Mouse (Mus musculus) embryonic facial prominence, embryonic 10.5 days (tissue): Measurements from ENCODE around the gene Plxna1. TPM values are rescaled to one million over a fixed set of nuclear protein-coding genes. Genes with fewer than 3 reads are reported as not detected.

Source experiments
- DNase-seq: peaks from one replicate; pipeline ENCODE4 v3.0.0-alpha.2; 2017; ENCODE audit warnings: low spot score
- H3K27ac ChIP-seq: fragments of 300-500 bp; sonication (generic); replicated peaks from 2 replicates; pipeline ENCODE4 v1.5.1; 2016; ENCODE audit warnings: mild to moderate bottlenecking
- H3K27me3 ChIP-seq: fragments of 300-500 bp; sonication (generic); replicated peaks from 2 replicates; pipeline ENCODE4 v1.6.1; 2016; ENCODE audit warnings: low read depth, mild to moderate bottlenecking; ENCODE audit not compliant: poor library complexity, severe bottlenecking
- H3K36me3 ChIP-seq: fragments of 300-500 bp; sonication (generic); replicated peaks from 2 replicates; pipeline ENCODE4 v1.6.1; 2016; ENCODE audit warnings: mild to moderate bottlenecking, moderate library complexity
- H3K4me1 ChIP-seq: fragments of 300-500 bp; sonication (generic); 2 replicates; pipeline ENCODE4 v1.6.1; 2016
- H3K4me3 ChIP-seq: fragments of 300-500 bp; sonication (generic); 2 replicates; pipeline ENCODE4 v1.5.1; 2016; ENCODE audit warnings: mild to moderate bottlenecking, moderate library complexity
- H3K9me3 ChIP-seq: fragments of 300-500 bp; sonication (generic); 2 replicates; pipeline ENCODE4 v1.6.1; 2016; ENCODE audit warnings: mild to moderate bottlenecking
- WGBS: fragments of 180-500 bp; shearing (Covaris S2); methylation state at CpG from one replicate; pipeline ENCODE4 v1.1.7; 2016; 5-methylcytosine and 5-hydroxymethylcytosine counted together
- polyA plus RNA-seq: library from polyadenylated mRNA; unstranded; fragments of >200 nt; fragmentation: Nextera tagmentation; extraction: Ambion mirVana; gene quantifications from 2 replicates; pipeline ENCODE4 v1.2.1, GENCODE M21; 2016

Gene Plxna1
- polyA plus RNA-seq, 1 experiment from 2014 or later: 24.9 TPM

- Histone ChIP-seq H3K27me3 (no peaks in the 10 kb centered on the region), H3K4me3 (no peak overlapping the region), H3K36me3 (no peaks in the 10 kb centered on the region), H3K27ac (no peak overlapping the region), H3K4me1 (peaks cover 36% of the 10 kb centered on the region), H3K9me3 (peaks cover 5% of the 10 kb centered on the region; the same call in 1 of the 2 replicates)
- 53% methylated on average over 9 of the region's 9 CpGs for WGBS
- DNase-seq: no peak
These were observed 52.2 kb downstream of the Plxna1 start for GRCm38 (mm10) chr6:89310236-89310635.

- H3K27ac ChIP-seq: no peak overlapping the region
- peak; percentile 26 for DNase-seq
- H3K36me3 ChIP-seq: no peaks in the 10 kb centered on the region
- peaks cover 28% of the 10 kb centered on the region for H3K4me1 ChIP-seq
- H3K27me3 ChIP-seq: no peaks in the 10 kb centered on the region
- no peak overlapping the region for H3K4me3 ChIP-seq
- H3K9me3 ChIP-seq: peaks cover 5% of the 10 kb centered on the region; the same call in 1 of the 2 replicates
- 74% methylated on average over 6 of the region's 6 CpGs for WGBS
These were observed 54.0 kb downstream of the Plxna1 start for GRCm38 (mm10) chr6:89308213-89308973.

- DNase-seq: no peak
- H3K4me1 ChIP-seq: peaks cover 11% of the 10 kb centered on the region
- no peaks in the 10 kb centered on the region for H3K27me3 ChIP-seq
- H3K9me3 ChIP-seq: peaks cover 5% of the 10 kb centered on the region; the same call in 1 of the 2 replicates
- 78% methylated on average over 3 of the region's 3 CpGs for WGBS
- no peak overlapping the region for H3K4me3 ChIP-seq
- H3K36me3 ChIP-seq: no peaks in the 10 kb centered on the region
- H3K27ac ChIP-seq: no peak overlapping the region
These were observed 57.9 kb downstream of the Plxna1 start for GRCm38 (mm10) chr6:89304375-89305058.

GRCm38 (mm10) chr6:89299818-89300217 lies 62.6 kb downstream of the Plxna1 start:
- Histone ChIP-seq H3K36me3 (no peaks in the 10 kb centered on the region), H3K9me3 (no peaks in the 10 kb centered on the region), H3K4me3 (no peak overlapping the region), H3K4me1 (peaks cover 6% of the 10 kb centered on the region; the same call in 1 of the 2 replicates), H3K27me3 (no peaks in the 10 kb centered on the region), H3K27ac (no peak overlapping the region)
- DNase-seq: no peak
- WGBS: 78% methylated on average over 9 of the region's 9 CpGs

GRCm38 (mm10) chr6:89296909-89297695 lies 65.3 kb downstream of the Plxna1 start:
- no peak overlapping the region for H3K27ac ChIP-seq
- no peaks in the 10 kb centered on the region for H3K36me3 ChIP-seq
- H3K27me3 ChIP-seq: no peaks in the 10 kb centered on the region
- no peaks in the 10 kb centered on the region for H3K9me3 ChIP-seq
- no peak for DNase-seq
- H3K4me3 ChIP-seq: no peak overlapping the region
- WGBS: 61% methylated on average over 15 of the region's 15 CpGs
- H3K4me1 ChIP-seq: peaks cover 12% of the 10 kb centered on the region

GRCm38 (mm10) chr6:89296001-89296709 lies 66.3 kb downstream of the Plxna1 start:
- Histone ChIP-seq H3K27me3 (no peaks in the 10 kb centered on the region), H3K36me3 (no peaks in the 10 kb centered on the region), H3K27ac (no peak overlapping the region), H3K9me3 (no peaks in the 10 kb centered on the region), H3K4me3 (no peak overlapping the region), H3K4me1 (peaks cover 21% of the 10 kb centered on the region)
- no peak for DNase-seq
- WGBS: 87% methylated on average over 8 of the region's 8 CpGs

GRCm38 (mm10) chr6:89294621-89295020 lies 67.8 kb downstream of the Plxna1 start:
- 63% methylated on average over 1 of the region's 1 CpGs for WGBS
- Histone ChIP-seq H3K4me3 (no peak overlapping the region), H3K27me3 (no peaks in the 10 kb centered on the region)

GRCm38 (mm10) chr6:89291494-89291893 lies 70.9 kb downstream of the Plxna1 start:
- Histone ChIP-seq H3K27ac (peak overlapping the region; percentile 57), H3K4me1 (peaks cover 34% of the 10 kb centered on the region), H3K36me3 (no peaks in the 10 kb centered on the region), H3K4me3 (no peak overlapping the region), H3K9me3 (no peaks in the 10 kb centered on the region), H3K27me3 (no peaks in the 10 kb centered on the region)
- DNase-seq: no peak
- 24% methylated on average over 7 of the region's 7 CpGs for WGBS

More at GRCm38 (mm10) chr6:89294621-89295020, 67.8 kb downstream of the Plxna1 start:
- Histone ChIP-seq H3K27ac (no peak overlapping the region), H3K36me3 (no peaks in the 10 kb centered on the region), H3K4me1 (peaks cover 23% of the 10 kb centered on the region), H3K9me3 (no peaks in the 10 kb centered on the region)
- no peak for DNase-seq

GRCm38 (mm10) chr6:89288156-89288555 lies 74.3 kb downstream of the Plxna1 start:
- no peak overlapping the region for H3K4me3 ChIP-seq
- H3K27ac ChIP-seq: no peak overlapping the region
- peaks cover 4% of the 10 kb centered on the region; the same call in 1 of the 2 replicates for H3K9me3 ChIP-seq
- H3K27me3 ChIP-seq: no peaks in the 10 kb centered on the region
- H3K4me1 ChIP-seq: peaks cover 43% of the 10 kb centered on the region
- DNase-seq: no peak
- 27% methylated on average over 6 of the region's 6 CpGs for WGBS
- H3K36me3 ChIP-seq: no peaks in the 10 kb centered on the region

GRCm38 (mm10) chr6:89286700-89287428 lies 75.6 kb downstream of the Plxna1 start:
- Histone ChIP-seq H3K9me3 (peaks cover 5% of the 10 kb centered on the region; the same call in 1 of the 2 replicates), H3K27me3 (peaks cover 5% of the 10 kb centered on the region; the same call in 1 of the 2 replicates), H3K4me1 (peaks cover 40% of the 10 kb centered on the region), H3K36me3 (no peaks in the 10 kb centered on the region), H3K27ac (peak overlapping the region; percentile 32; the same call in 1 of the 2 replicates), H3K4me3 (no peak overlapping the region)
- 51% methylated on average over 6 of the region's 6 CpGs for WGBS
- peak; percentile 58 for DNase-seq

- peaks cover 40% of the 10 kb centered on the region for H3K4me1 ChIP-seq
- 76% methylated on average over 3 of the region's 3 CpGs for WGBS
These were observed 76.1 kb downstream of the Plxna1 start for GRCm38 (mm10) chr6:89286286-89286655.

More at GRCm38 (mm10) chr6:89286286-89286655, 76.1 kb downstream of the Plxna1 start:
- H3K36me3 ChIP-seq: no peaks in the 10 kb centered on the region
- peaks cover 9% of the 10 kb centered on the region for H3K27me3 ChIP-seq
- peaks cover 5% of the 10 kb centered on the region; the same call in 1 of the 2 replicates for H3K9me3 ChIP-seq
- DNase-seq: no peak
- H3K4me3 ChIP-seq: no peak overlapping the region
- H3K27ac ChIP-seq: 0 out of 2 replicates have a peak overlapping the region, but pooled peaks have one; percentile 32
